Mouse (Mus musculus) limb, embryonic 15.5 days (tissue): Measurements from ENCODE around the gene Cnn2. TPM values are rescaled to one million over a fixed set of nuclear protein-coding genes. Genes with fewer than 3 reads are reported as not detected.

Experiments used
- ATAC-seq: fragments of 200-750 bp; cut with Nextera tagmentation; 2 replicates; pipeline ENCODE4 v1.8.0; 2017; ENCODE audit warnings: low read depth, moderate TSS enrichment; ENCODE audit not compliant: insufficient number of reproducible peaks, low FRiP score, low TSS enrichment
- H3K27ac ChIP-seq: fragments of 300-500 bp; sonication (generic); 2 replicates; pipeline ENCODE4 v1.5.1; 2015; ENCODE audit warnings: moderate library complexity, mild to moderate bottlenecking, inconsistent platforms
- H3K27me3 ChIP-seq: fragments of 300-500 bp; sonication (generic); 2 replicates; pipeline ENCODE4 v1.6.1; 2015; ENCODE audit warnings: inconsistent platforms
- H3K36me3 ChIP-seq: fragments of 300-500 bp; sonication (generic); 2 replicates; pipeline ENCODE4 v1.6.1; 2015; ENCODE audit warnings: inconsistent platforms
- H3K4me1 ChIP-seq: fragments of 300-500 bp; sonication (generic); 2 replicates; pipeline ENCODE4 v1.6.1; 2015; ENCODE audit warnings: inconsistent platforms
- H3K4me2 ChIP-seq: fragments of 300-500 bp; sonication (generic); 2 replicates; pipeline ENCODE4 v1.6.1; 2015; ENCODE audit warnings: mild to moderate bottlenecking, inconsistent platforms
- H3K4me3 ChIP-seq: fragments of 300-500 bp; sonication (generic); 2 replicates; pipeline ENCODE4 v1.5.1; 2015; ENCODE audit warnings: mild to moderate bottlenecking, inconsistent platforms
- H3K9ac ChIP-seq: fragments of 300-500 bp; sonication (generic); 2 replicates; pipeline ENCODE4 v1.6.1; 2015; ENCODE audit warnings: inconsistent platforms
- H3K9me3 ChIP-seq: fragments of 300-500 bp; sonication (generic); 2 replicates; pipeline ENCODE4 v1.6.1; 2016; ENCODE audit warnings: inconsistent platforms
- WGBS: fragments of 180-500 bp; shearing (Covaris S2); methylation state at CpG from one replicate; pipeline ENCODE4 v1.1.7; 2015; 5-methylcytosine and 5-hydroxymethylcytosine counted together
- polyA plus RNA-seq: library from polyadenylated mRNA; unstranded; fragments of >200 nt; fragmentation: Nextera tagmentation; extraction: Ambion mirVana; gene quantifications from 2 replicates; pipeline ENCODE4 v1.2.1, GENCODE M21; 2015

Gene Cnn2
- polyA plus RNA-seq: 264 and 270 TPM in 2 replicates

GRCm38 (mm10) chr10:79988506-79989271 is at the start of gene Cnn2:
Cnn2 (plus strand) TSS chr10:79988584.
- peaks cover 43% of the 10 kb centered on the region for H3K4me1 ChIP-seq

GRCm38 (mm10) chr10:79940749-79941148 is 47.6 kb upstream of the Cnn2 start:
- no peaks in the 10 kb centered on the region for H3K27me3 ChIP-seq
- ATAC-seq: no peak
- peaks cover 76% of the 10 kb centered on the region for H3K4me1 ChIP-seq
- no peak overlapping the region for H3K4me2 ChIP-seq
- H3K9me3 ChIP-seq: no peaks in the 10 kb centered on the region
- H3K27ac ChIP-seq: no peak overlapping the region
- no peak overlapping the region for H3K4me3 ChIP-seq
- peaks cover 31% of the 10 kb centered on the region for H3K36me3 ChIP-seq
- no peak overlapping the region for H3K9ac ChIP-seq
- WGBS: 47% methylated on average over 7 of the region's 7 CpGs

More at GRCm38 (mm10) chr10:79988506-79989271, at the start of gene Cnn2:
- ATAC-seq: no peak
- H3K9ac ChIP-seq: peak within 1 kb of the TSS; percentile 67
- peak within 1 kb of the TSS; percentile 99 for H3K27ac ChIP-seq
- peaks cover 30% of the 10 kb centered on the region for H3K36me3 ChIP-seq
- peak within 1 kb of the TSS; percentile 92 for H3K4me2 ChIP-seq
- H3K4me3 ChIP-seq: peak within 1 kb of the TSS; percentile 61
- under 1% methylated on average over 59 of the region's 59 CpGs for WGBS
- no peaks in the 10 kb centered on the region for H3K27me3 ChIP-seq
- no peaks in the 10 kb centered on the region for H3K9me3 ChIP-seq

GRCm38 (mm10) chr10:79942988-79943387 is 45.4 kb upstream of the Cnn2 start:
- H3K27ac ChIP-seq: 0 out of 2 replicates have a peak overlapping the region, but pooled peaks have one; percentile 8
- whole genome bisulfite sequencing: 87% methylated on average over 1 of the region's 1 CpGs
- peaks cover 26% of the 10 kb centered on the region for H3K36me3 ChIP-seq
- peaks cover 74% of the 10 kb centered on the region for H3K4me1 ChIP-seq
- H3K9me3 ChIP-seq: no peaks in the 10 kb centered on the region
- H3K27me3 ChIP-seq: no peaks in the 10 kb centered on the region
- ATAC-seq: no peak
- H3K4me2 ChIP-seq: no peak overlapping the region
- H3K9ac ChIP-seq: no peak overlapping the region
- H3K4me3 ChIP-seq: no peak overlapping the region

- peaks cover 69% of the 10 kb centered on the region for H3K4me1 ChIP-seq
- 57% methylated on average over 9 of the region's 9 CpGs for WGBS
- H3K36me3 ChIP-seq: peaks cover 22% of the 10 kb centered on the region
- no peaks in the 10 kb centered on the region for H3K27me3 ChIP-seq
- H3K9ac ChIP-seq: no peak overlapping the region
- H3K9me3 ChIP-seq: no peaks in the 10 kb centered on the region
- no peak for ATAC-seq
- no peak overlapping the region for H3K4me2 ChIP-seq
- H3K4me3 ChIP-seq: no peak overlapping the region
- 0 out of 2 replicates have a peak overlapping the region, but pooled peaks have one; percentile 12 for H3K27ac ChIP-seq
Observed at GRCm38 (mm10) chr10:79943471-79943901, 44.9 kb upstream of the Cnn2 start.

GRCm38 (mm10) chr10:79945507-79946234 is 42.7 kb upstream of the Cnn2 start:
- Histone ChIP-seq H3K4me1 (peaks cover 55% of the 10 kb centered on the region), H3K4me2 (no peak overlapping the region), H3K4me3 (no peak overlapping the region), H3K9ac (0 out of 2 replicates have a peak overlapping the region, but pooled peaks have one; percentile 8), H3K27me3 (no peaks in the 10 kb centered on the region), H3K9me3 (no peaks in the 10 kb centered on the region), H3K27ac (peak overlapping the region; percentile 73), H3K36me3 (peaks cover 40% of the 10 kb centered on the region)
- no peak; the same call in 1 of the 2 replicates for ATAC-seq
- WGBS: 31% methylated on average over 16 of the region's 16 CpGs

GRCm38 (mm10) chr10:79946752-79947322 is 41.5 kb upstream of the Cnn2 start:
- peaks cover 41% of the 10 kb centered on the region for H3K36me3 ChIP-seq
- 32% methylated on average over 7 of the region's 7 CpGs for whole genome bisulfite sequencing
- no peak overlapping the region for H3K4me2 ChIP-seq
- no peak overlapping the region for H3K27ac ChIP-seq
- H3K9ac ChIP-seq: 0 out of 2 replicates have a peak overlapping the region, but pooled peaks have one; percentile 17
- H3K4me3 ChIP-seq: no peak overlapping the region
- no peak for ATAC-seq
- H3K9me3 ChIP-seq: no peaks in the 10 kb centered on the region
- H3K27me3 ChIP-seq: no peaks in the 10 kb centered on the region
- H3K4me1 ChIP-seq: peaks cover 49% of the 10 kb centered on the region

- 72% methylated on average over 6 of the region's 6 CpGs for WGBS
- Histone ChIP-seq H3K4me3 (no peak overlapping the region), H3K36me3 (peaks cover 36% of the 10 kb centered on the region), H3K4me2 (no peak overlapping the region), H3K9ac (no peak overlapping the region), H3K27ac (no peak overlapping the region), H3K4me1 (peaks cover 47% of the 10 kb centered on the region), H3K27me3 (no peaks in the 10 kb centered on the region), H3K9me3 (no peaks in the 10 kb centered on the region)
- ATAC-seq: no peak
Observed at GRCm38 (mm10) chr10:79947502-79947901, 40.9 kb upstream of the Cnn2 start.

GRCm38 (mm10) chr10:79949873-79950272 is 38.5 kb upstream of the Cnn2 start:
- WGBS: 81% methylated on average over 4 of the region's 4 CpGs

GRCm38 (mm10) chr10:79950661-79951060 is 37.7 kb upstream of the Cnn2 start:
- ATAC-seq: no peak
- 82% methylated on average over 18 of the region's 18 CpGs for WGBS
- Histone ChIP-seq H3K27me3 (no peaks in the 10 kb centered on the region), H3K36me3 (peaks cover 50% of the 10 kb centered on the region), H3K27ac (no peak overlapping the region), H3K9ac (no peak overlapping the region), H3K4me2 (no peak overlapping the region), H3K4me1 (peaks cover 19% of the 10 kb centered on the region), H3K9me3 (no peaks in the 10 kb centered on the region), H3K4me3 (no peak overlapping the region)

More at GRCm38 (mm10) chr10:79949873-79950272, 38.5 kb upstream of the Cnn2 start:
- peaks cover 50% of the 10 kb centered on the region for H3K36me3 ChIP-seq
- no peak for ATAC-seq
- no peaks in the 10 kb centered on the region for H3K27me3 ChIP-seq
- H3K27ac ChIP-seq: no peak overlapping the region
- H3K4me1 ChIP-seq: peaks cover 27% of the 10 kb centered on the region
- H3K4me2 ChIP-seq: no peak overlapping the region
- no peaks in the 10 kb centered on the region for H3K9me3 ChIP-seq
- no peak overlapping the region for H3K9ac ChIP-seq
- no peak overlapping the region for H3K4me3 ChIP-seq

- Histone ChIP-seq H3K4me1 (peaks cover 9% of the 10 kb centered on the region; the same call in 1 of the 2 replicates), H3K9ac (no peak overlapping the region), H3K4me2 (no peak overlapping the region), H3K36me3 (peaks cover 43% of the 10 kb centered on the region), H3K27me3 (no peaks in the 10 kb centered on the region), H3K4me3 (no peak overlapping the region), H3K27ac (no peak overlapping the region), H3K9me3 (no peaks in the 10 kb centered on the region)
- 78% methylated on average over 6 of the region's 6 CpGs for WGBS
- no peak for ATAC-seq
Observed at GRCm38 (mm10) chr10:79953946-79954345, 34.4 kb upstream of the Cnn2 start.

- peaks cover 26% of the 10 kb centered on the region for H3K36me3 ChIP-seq
- no peaks in the 10 kb centered on the region for H3K9me3 ChIP-seq
- ATAC-seq: no peak
- peaks cover 13% of the 10 kb centered on the region for H3K4me1 ChIP-seq
- H3K4me2 ChIP-seq: no peak overlapping the region
- no peak overlapping the region for H3K27ac ChIP-seq
- no peak overlapping the region for H3K4me3 ChIP-seq
- 57% methylated on average over 9 of the region's 9 CpGs for WGBS
- no peak overlapping the region for H3K9ac ChIP-seq
- H3K27me3 ChIP-seq: no peaks in the 10 kb centered on the region
Observed at GRCm38 (mm10) chr10:79955691-79956090, 32.7 kb upstream of the Cnn2 start.
